Mouse (Mus musculus) kidney, adult 2 months (tissue): ENCODE results near the gene Hist1h2af. TPM values are rescaled to one million over a fixed set of nuclear protein-coding genes. Genes with fewer than 3 reads are reported as not detected.

Experiments
- DNase-seq: peaks from one replicate; pipeline ENCODE4 v3.0.0; 2021
- H3K27ac ChIP-seq: fragments of 200-500 bp; 2 replicates; pipeline ENCODE4 v1.5.1; 2012; ENCODE audit warnings: low read depth, low read length, control low read depth, inconsistent platforms; ENCODE audit not compliant: insufficient read depth
- H3K27me3 ChIP-seq: fragments of 200-500 bp; replicated peaks from 2 replicates; pipeline ENCODE4 v1.6.1; 2012; ENCODE audit warnings: mild to moderate bottlenecking, moderate library complexity, low read length, inconsistent platforms; ENCODE audit not compliant: control insufficient read depth, insufficient read depth
- H3K36me3 ChIP-seq: fragments of 200-500 bp; 2 replicates; pipeline ENCODE4 v1.6.1; 2012; ENCODE audit warnings: mild to moderate bottlenecking, moderate library complexity, low read length, inconsistent platforms; ENCODE audit not compliant: control insufficient read depth, insufficient read depth
- H3K4me1 ChIP-seq: fragments of 200-500 bp; 2 replicates; pipeline ENCODE4 v1.6.1; 2011; ENCODE audit warnings: low read length; ENCODE audit not compliant: control insufficient read depth, insufficient read depth
- H3K4me3 ChIP-seq: fragments of 200-500 bp; 2 replicates; pipeline ENCODE4 v1.5.1; 2011; ENCODE audit warnings: mild to moderate bottlenecking, low read depth, low read length, control low read depth; ENCODE audit not compliant: insufficient read depth
- CTCF ChIP-seq: fragments of 200-500 bp; conservative IDR thresholded peaks from 2 replicates; pipeline ENCODE4 v1.5.1; 2011; ENCODE audit warnings: low read depth, mild to moderate bottlenecking, control low read depth, low read length, moderate library complexity, mixed read lengths; ENCODE audit not compliant: insufficient read depth, insufficient read length
- POLR2A ChIP-seq: fragments of 200-500 bp; IDR thresholded peaks from one replicate; pipeline ENCODE4 v1.6.1; 2011; ENCODE audit warnings: low read depth, low read length, control low read depth
- WGBS: fragments of 180-500 bp; shearing (Covaris S2); methylation state at CpG from one replicate; pipeline ENCODE4 v1.1.7; 2018; 5-methylcytosine and 5-hydroxymethylcytosine counted together
- polyA plus RNA-seq: library from polyadenylated mRNA; depleted of rRNA; stranded (reverse); fragments of >200 nt; gene quantifications from 2 replicates; pipeline ENCODE4 v1.2.3, GENCODE M21; 2012

The Hist1h2af gene
- polyA plus RNA-seq, 1 experiment, result 4.3 TPM

DNA sequence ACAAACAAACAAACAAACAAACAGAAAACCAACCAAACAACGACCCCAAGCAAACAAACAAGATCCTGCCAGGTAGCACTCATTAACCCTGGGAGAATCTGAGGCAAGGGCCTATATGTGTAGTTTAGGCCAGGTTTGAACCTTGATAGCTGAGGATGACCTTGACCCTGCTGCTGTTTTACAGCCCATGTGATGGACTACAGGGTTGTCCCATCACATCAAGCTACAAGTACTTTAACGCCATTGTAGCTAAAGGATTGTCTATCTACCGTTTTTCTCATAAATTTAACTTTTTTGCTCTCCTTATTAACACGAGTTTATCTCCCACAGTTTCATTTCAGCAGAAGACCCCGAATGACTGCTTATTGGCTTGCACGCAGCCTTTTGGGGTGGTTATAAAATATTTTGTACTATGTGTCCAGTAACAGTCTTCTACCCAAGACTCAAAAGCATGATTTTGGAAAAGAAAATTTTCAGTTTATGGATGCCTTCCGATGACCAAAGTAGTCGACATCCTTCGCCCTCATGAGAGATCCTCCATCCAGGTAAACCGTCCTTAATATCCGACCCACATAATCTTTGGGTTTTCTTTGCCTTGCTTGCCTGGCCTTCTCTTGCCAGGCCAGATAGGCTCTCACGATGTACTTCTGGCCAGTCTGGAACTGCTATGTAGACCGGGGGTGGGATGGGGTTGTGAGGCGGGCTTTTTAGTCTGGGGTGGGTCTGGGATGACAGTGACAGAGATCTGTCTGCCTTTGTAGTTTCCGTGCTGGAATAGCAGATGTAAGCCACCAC is 17.7 kb upstream of the Hist1h2af start:
- no peaks in the 10 kb centered on the region for H3K36me3 ChIP-seq
- TF ChIP-seq CTCF (no peak), POLR2A (no peak)
- no peaks in the 10 kb centered on the region for H3K27me3 ChIP-seq
- no peak overlapping the region for H3K4me3 ChIP-seq
- H3K4me1 ChIP-seq, result no peaks in the 10 kb centered on the region
- H3K27ac ChIP-seq, result no peak overlapping the region
- 66% methylated on average over 15 of the region's 15 CpGs for WGBS
- DNase-seq, result no peak

DNA sequence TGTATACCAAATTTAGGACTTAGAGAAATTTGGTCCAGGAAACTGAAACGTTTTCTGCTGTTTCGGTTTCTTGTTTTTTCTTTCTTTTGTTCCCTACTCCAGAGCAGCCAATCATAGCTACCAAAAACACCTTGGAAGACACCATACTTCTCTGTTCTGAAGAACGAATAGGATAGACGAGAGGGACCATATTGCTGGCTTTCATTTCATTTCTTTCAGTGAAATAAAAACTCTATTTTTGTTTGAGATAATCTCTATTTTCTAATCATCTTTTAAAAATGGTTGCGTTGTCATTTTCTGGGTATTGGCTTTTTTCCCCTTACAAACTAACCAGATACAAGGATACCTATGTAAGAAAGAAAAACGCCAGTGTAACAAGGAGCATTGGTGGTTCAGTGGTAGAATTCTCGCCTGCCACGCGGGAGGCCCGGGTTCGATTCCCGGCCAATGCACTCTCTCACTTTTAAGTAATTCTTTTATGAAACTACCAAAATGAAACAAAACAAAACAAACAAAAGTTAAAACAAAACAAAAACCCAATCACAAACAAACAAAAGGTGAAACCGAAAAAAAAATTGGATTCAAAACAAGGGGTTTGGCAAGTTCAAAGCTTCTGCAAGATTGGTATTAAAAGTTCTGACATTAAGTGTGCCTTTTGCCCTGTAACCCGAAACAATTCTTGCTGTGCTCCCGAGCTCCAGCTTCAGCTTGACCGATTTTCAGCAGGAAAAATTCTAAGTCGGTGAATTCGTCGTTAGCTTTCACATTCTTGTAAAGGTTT is 16.7 kb upstream of the Hist1h2af start:
- peak; percentile 89 for DNase-seq
- Histone ChIP-seq H3K36me3 (no peaks in the 10 kb centered on the region), H3K27ac (peak overlapping the region; percentile 81; the same call in 1 of the 2 replicates), H3K4me3 (peak overlapping the region; percentile 80), H3K4me1 (no peaks in the 10 kb centered on the region), H3K27me3 (no peaks in the 10 kb centered on the region)
- TF ChIP-seq CTCF (no peak), POLR2A (no peak)
- 1% methylated on average over 19 of the region's 19 CpGs for WGBS

DNA sequence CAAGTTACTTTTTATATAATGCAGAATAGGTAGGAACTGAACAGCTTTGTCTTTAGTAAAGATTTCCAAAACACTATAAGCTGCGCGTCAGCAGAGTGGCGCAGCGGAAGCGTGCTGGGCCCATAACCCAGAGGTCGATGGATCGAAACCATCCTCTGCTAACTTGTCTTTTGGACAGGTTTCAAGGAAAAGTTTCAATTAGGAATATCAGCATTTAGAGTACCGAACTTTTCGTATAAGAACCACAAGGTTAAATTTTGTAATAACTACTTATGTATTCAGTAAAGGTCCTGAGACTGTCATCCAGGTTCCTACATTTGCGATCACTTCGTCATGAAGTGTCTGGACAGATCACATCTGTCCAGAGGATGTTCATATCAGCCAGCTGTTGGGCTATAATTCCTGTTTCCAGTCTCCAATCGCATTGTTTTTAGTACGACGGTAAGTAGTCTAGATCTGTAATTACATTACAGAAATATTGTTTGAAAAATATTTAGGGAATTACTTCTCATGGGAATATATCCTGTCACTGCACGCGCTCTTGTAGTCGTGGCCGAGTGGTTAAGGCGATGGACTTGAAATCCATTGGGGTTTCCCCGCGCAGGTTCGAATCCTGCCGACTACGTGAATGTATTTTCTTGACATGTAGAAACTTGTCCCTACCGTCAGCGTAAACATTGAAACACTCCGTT is 16.0 kb upstream of the Hist1h2af start:
- WGBS, result under 1% methylated on average over 27 of the region's 27 CpGs
- peak overlapping the region; percentile 80 for H3K4me3 ChIP-seq
- no peaks in the 10 kb centered on the region for H3K4me1 ChIP-seq
- H3K27ac ChIP-seq, result no peak overlapping the region
- H3K27me3 ChIP-seq, result no peaks in the 10 kb centered on the region
- DNase-seq, result peak; percentile 95
- H3K36me3 ChIP-seq, result no peaks in the 10 kb centered on the region
- no peak for TF ChIP-seq POLR2A
- TF ChIP-seq CTCF, result no peak

DNA sequence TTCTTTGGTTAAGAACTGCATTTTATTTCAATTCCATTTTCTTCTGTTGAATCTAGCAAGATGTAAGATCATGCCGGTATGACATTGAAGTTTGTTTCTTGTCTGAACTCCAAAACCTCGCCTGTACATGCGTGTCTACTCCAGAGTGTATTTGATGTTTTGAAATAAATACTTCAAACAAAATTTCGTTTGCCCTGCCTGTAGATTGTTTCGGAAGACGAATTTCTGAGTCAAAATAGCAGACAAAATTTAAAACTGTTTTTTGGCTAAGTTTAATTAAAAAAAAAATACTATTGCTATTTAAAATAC is 15.5 kb upstream of the Hist1h2af start:
- Histone ChIP-seq H3K4me3 (peak overlapping the region; percentile 26; the same call in 1 of the 2 replicates), H3K27me3 (no peaks in the 10 kb centered on the region), H3K36me3 (no peaks in the 10 kb centered on the region), H3K4me1 (no peaks in the 10 kb centered on the region), H3K27ac (no peak overlapping the region)
- 1% methylated on average over 6 of the region's 6 CpGs for WGBS
- TF ChIP-seq CTCF (no peak), POLR2A (no peak)
- no peak for DNase-seq

DNA sequence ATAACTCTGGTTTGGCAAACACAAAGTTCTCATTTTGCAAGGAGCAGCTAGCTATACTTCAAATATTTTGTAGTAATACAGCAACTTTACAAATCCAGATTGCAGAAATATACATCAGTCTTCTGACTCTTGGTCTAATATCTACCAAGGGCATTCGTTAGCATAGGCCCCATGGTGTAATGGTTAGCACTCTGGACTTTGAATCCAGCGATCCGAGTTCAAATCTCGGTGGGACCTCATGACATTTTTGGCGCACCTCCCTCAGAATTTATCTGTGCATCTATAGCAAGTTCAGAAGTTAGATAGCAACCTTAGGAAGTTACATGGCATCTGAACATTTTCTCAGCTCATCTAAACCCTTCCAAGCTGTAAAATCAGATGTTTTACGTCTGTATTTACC is 14.8 kb upstream of the Hist1h2af start:
- Histone ChIP-seq H3K27ac (peak overlapping the region; percentile 45), H3K27me3 (no peaks in the 10 kb centered on the region), H3K36me3 (no peaks in the 10 kb centered on the region), H3K4me1 (no peaks in the 10 kb centered on the region), H3K4me3 (no peak overlapping the region; the same call in 1 of the 2 replicates)
- under 1% methylated on average over 6 of the region's 6 CpGs for WGBS
- DNase-seq, result peak; percentile 87
- TF ChIP-seq CTCF (no peak), POLR2A (no peak)

DNA sequence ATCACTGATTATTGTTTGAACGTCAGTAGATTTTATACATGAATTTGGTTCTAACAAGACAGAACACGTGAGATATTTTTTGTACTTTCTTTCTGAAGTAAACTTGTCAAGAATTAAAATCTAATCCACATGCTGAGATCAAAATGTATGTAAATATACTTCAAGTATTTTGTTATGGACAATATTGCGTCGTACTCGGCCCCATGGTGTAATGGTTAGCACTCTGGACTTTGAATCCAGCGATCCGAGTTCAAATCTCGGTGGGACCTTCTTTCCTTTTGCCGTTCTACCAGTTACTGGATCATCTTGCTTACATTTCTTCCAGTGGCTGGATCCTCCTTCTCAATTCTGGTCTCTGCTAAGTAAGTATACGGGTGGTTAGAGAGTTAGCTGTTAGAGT is 14.3 kb upstream of the Hist1h2af start:
- DNase-seq, result peak; percentile 90
- under 1% methylated on average over 10 of the region's 10 CpGs for WGBS
- H3K27ac ChIP-seq, result peak overlapping the region; percentile 45; the same call in 1 of the 2 replicates
- no peaks in the 10 kb centered on the region for H3K4me1 ChIP-seq
- no peaks in the 10 kb centered on the region for H3K36me3 ChIP-seq
- TF ChIP-seq CTCF (no peak), POLR2A (no peak)
- H3K27me3 ChIP-seq, result no peaks in the 10 kb centered on the region
- H3K4me3 ChIP-seq, result 0 out of 2 replicates have a peak overlapping the region, but pooled peaks have one; percentile 7
